Mouse (Mus musculus): ENCODE results near the gene 9330182L06Rik. TPM values are rescaled to one million over a fixed set of nuclear protein-coding genes. Genes with fewer than 3 reads are reported as not detected.

The 9330182L06Rik gene
- 5.6 and 7.1 TPM in 2 replicates for polyA plus RNA-seq (2012; rRNA removed)

GRCm38 (mm10) chr5:9265586-9266279 is at the start of gene 9330182L06Rik:
9330182L06Rik (plus strand) TSS chr5:9266118.

Other genes starting within 250 kb of the 9330182L06Rik start
- 7.3 and 9.2 TPM in 2 replicates for gene Tmem243, start 165.4 kb upstream of the 9330182L06Rik start, polyA plus RNA-seq (2012; rRNA removed)
- gene Dmtf1, start 104.3 kb upstream of the 9330182L06Rik start, polyA plus RNA-seq (2012; rRNA removed) = 53.5 and 84.9 TPM in 2 replicates

Data from central nervous system, embryonic 11.5 days (tissue).